Mouse (Mus musculus): ENCODE results near the gene Mapk1ip1l. TPM values are rescaled to one million over a fixed set of nuclear protein-coding genes. Genes with fewer than 3 reads are reported as not detected.
"Not testable (repeated sequence)": the region's sequence is repeated elsewhere in the genome, so short reads cannot be mapped to it uniquely, and the experiment has no call there.

The Mapk1ip1l gene
- total RNA-seq, 2 experiments from 2014 or later: 42.3 to 68.3 TPM

DNA sequence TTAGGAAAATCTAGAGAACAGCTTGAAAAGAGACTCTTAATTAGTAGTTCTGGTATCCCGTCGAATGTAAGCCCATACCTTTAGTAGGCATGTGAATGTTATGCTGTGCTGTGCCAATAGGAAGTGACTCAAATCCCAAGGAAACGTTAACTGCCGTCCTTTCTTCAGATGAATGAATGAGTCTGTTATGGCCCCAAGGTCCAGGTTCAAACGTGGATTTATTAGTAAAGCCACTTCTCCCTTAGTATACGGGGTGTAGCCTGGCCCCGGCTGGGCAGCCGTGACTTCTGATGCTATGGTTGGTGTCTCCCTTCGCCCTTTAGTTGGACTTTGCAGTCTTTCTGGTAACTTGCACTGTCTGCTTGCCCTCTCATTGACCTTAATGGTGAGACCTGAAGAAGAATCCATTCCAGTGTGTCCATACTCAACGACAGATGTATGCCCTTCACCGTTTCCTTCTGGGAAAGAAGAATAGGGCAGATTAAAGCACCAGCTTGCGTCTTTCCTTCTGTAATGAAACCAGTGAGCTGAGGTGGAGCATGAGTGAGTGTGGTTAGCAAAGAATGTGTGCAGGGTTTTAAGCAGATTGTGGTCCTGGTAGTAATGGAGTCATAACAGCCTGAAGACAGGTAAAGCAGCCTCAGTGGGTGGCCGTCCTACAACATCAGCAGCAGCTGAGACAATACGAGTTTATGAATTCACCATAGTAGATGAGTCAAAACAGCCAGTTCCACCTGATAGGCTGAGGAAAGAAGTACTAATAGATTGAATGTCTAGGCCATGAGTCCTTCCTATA is 5.0 kb downstream of the Mapk1ip1l start:
- no peak for ATAC-seq (ENCODE audit: poor library complexity, severe bottlenecking)

DNA sequence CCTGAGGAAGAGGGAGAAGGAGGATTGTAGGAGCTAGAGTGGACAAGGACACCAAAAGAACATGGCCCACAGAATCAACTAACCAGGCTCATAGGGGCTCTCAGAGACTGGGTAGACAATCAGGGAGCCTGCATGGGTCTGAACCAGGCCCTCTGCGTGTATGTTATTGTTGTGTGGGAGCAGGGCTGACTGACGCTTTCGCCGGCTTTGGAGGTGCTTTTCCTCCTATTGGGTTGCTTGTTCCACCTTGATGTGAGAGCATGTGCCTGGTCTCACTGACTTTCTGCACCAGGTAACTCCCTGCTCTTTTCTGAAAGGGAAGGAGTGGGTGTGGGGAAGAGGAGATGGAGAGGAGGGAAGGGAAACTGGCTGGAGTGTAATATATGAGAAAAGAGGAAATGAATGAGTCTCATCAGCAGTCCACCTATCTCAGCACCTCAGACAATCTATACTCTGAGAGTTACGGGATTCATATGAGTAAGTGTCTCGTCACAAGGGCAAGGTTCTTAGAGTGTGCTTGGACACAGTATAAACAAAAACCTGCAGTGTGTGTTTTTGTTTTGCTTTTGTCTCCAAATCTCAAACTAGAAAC is 6.8 kb downstream of the Mapk1ip1l start:
- ATAC-seq (ENCODE audit: poor library complexity, severe bottlenecking): peak; percentile 56; the same call in 1 of the 2 replicates

DNA sequence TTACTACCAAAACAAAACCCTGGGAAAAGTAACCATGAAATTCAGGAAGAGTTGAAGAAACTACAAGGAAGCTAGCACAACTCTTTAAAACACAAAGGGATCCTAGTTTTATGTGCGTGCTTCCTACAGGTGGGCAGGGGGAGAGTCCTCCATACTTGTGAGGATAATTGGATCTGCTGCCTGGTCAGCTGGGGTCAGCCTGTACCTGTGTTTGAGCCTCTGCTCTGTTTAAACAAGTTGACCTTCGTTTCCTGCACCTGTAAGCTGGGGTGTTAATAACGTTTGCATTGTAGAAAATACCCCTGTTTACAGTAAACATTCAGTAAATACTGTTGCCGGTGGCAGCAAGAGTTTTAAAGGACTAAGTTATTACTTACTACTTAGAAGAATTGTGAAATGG is 7.9 kb downstream of the Mapk1ip1l start:
- no peak for ATAC-seq (ENCODE audit: poor library complexity, severe bottlenecking)

DNA sequence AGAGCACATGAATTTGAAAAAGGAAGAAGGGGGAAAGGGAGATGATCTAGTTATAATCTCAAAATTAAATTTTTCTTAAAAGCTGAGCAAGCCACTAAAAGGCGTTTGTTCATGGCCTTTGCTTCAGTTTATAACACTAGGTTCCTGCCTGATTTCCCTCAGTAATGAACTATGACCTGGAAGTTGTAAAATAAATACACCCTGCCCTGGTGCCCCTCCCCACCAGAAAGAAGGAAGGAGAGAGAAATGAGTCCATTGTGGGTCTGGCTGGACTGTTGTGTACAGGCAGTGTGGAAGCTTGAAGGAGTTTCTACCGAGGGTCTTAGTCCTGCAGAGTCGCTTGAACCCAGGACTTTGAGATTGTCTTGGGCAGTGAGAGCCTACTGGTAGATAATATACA is 9.6 kb downstream of the Mapk1ip1l start:
- no peak for ATAC-seq (ENCODE audit: poor library complexity, severe bottlenecking)

DNA sequence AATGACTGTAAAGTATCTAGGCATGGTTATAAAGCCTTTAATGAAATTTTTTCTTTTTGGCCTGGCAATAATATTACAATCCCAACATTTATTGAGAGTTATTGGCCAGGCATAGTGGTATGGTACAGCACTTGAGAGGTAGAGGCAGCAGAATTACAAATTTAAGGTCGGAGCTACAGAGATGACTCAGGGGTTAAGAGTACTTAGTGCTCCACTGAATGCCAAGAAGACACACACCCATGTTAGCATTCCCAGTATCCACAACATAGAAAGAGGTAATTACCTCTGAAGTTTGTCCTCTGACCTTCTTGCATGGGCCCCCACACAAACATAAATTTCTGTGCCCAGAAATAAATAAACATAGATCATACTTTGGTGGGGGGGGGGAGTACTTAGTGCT is 11.0 kb downstream of the Mapk1ip1l start:
- no peak for ATAC-seq (ENCODE audit: poor library complexity, severe bottlenecking)

DNA sequence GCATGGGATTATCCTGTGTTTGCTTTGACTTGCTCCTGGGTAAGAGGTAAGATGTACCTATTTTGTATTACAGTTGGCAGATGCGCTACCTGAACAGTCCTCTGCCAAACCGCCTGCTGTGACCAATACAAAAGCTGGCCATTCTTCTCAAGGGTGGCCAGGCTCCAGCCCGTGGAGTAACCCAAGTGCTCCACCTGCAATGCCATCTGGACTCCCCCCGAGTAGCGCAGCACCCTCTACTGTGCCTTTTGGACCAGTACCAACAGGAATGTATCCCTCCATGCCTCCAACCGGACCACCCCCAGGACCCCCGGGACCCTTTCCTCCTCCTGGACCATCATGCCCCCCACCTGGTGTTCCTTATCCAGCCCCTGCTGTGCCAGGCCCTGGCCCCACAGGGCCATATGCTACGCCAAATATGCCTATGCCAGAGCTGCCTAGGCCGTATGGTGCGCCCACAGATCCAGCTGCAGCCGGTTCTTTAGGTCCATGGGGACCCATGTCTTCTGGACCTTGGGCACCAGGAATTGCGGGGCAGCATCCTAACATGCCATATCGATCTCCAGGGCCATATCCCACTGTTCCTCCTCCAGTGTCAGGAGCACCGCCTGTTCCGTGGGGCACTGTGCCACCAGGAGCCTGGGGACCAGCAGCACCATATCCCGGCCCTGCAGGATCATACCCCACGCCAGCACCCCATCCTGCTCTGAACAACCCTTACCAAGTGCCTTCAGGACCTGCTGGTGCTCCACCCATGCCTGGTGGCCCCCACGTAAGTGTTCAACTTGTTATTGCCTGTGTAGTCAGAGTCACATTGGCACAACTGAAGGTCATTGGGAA is 12.5 kb downstream of the Mapk1ip1l start:
- ATAC-seq (ENCODE audit: poor library complexity, severe bottlenecking): no peak

DNA sequence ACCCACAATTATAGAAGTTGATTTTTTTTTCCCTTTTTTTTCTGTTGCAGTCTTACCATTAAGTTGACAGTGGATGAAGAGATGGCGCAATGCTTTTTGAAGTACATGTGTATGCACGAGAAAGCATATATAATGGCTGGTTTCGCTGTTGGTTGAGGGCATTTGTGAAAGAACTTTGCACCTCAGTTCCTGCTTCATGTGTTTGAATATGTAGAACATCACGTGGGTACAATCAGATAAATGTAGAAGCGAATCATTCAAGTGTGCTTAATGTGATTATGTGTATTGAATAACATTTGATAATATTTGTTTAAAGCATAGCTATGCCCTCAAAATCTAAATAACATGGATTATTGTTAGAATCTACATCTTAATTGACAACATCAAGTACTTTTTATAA is 21.3 kb downstream of the Mapk1ip1l start:
- ATAC-seq (ENCODE audit: poor library complexity, severe bottlenecking): no peak

DNA sequence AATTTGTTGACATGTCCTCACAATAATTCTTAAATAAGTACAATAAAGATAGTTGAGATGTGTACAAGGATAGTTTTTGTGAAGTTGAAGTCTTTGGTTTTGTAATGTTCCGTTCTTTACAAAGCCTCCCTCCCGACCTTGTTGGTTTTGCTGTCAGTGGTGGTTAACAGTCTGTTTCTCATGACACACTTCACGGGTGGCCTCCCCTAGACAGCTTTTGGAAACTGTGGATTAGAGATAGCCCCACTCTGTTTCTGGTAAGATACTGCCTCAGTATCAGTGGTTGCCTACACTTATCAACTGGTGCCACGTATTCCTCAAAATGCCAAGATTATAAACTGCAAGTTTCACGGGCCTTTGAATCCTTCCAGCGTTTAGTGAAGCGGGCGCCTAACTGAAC is 23.5 kb downstream of the Mapk1ip1l start:
- ATAC-seq (ENCODE audit: poor library complexity, severe bottlenecking): not testable (repeated sequence)

DNA sequence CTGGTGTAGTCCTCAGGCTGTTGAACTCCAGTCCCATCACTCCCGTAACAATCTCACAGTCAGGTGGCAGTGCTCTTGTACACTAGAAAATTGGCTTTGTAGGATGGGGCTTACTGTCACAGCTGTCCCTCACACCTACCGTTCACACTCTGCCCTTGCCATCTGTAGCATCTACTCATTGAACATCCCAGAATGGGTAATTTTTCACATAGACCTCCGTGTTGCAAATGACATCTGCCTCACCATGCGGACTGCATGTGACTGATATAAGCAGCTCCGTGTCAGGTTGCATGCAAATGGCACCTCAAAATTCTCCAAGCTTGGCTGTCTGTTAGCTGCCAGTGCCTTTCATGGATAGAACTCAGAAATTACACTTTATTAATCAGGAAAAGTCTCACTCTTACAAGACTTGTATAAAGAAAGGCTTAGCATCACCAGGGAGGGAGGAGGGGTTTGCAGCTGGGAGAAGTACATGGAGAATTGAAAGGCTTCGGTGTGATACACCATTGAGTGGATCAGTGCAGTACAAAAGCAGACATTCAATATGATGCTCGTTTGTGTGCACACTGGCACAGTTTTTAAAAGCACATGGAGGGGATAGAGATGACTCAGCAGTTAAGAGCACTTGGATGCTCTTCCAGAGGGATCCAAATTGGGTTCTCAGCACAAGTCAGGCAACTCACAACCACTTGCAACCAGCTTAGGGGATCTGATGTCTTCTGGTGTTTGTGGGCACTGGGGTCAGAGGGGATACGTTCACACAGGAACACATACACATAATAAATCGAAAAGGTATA is 28.1 kb downstream of the Mapk1ip1l start:
- ATAC-seq (ENCODE audit: poor library complexity, severe bottlenecking): no peak

DNA sequence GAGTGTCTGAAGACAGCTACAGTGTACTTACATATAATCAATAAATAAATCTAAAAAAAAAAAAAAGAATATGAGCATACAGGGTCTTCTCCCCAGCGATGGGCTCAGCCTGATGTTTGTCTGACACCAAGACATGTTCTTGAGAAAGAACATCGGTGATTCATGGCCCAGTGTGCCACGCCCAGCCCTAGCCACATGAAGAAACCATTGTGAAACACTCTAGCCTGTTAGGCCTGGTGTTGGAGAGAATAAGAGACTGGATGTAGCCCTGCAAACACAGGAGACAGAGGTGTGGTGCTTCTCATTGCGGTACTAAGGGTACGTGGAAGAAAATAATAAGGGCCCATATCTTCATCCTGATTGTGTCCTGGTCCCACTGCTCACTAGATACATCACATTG is 29.3 kb downstream of the Mapk1ip1l start:
- ATAC-seq (ENCODE audit: poor library complexity, severe bottlenecking): peak; percentile 97

DNA sequence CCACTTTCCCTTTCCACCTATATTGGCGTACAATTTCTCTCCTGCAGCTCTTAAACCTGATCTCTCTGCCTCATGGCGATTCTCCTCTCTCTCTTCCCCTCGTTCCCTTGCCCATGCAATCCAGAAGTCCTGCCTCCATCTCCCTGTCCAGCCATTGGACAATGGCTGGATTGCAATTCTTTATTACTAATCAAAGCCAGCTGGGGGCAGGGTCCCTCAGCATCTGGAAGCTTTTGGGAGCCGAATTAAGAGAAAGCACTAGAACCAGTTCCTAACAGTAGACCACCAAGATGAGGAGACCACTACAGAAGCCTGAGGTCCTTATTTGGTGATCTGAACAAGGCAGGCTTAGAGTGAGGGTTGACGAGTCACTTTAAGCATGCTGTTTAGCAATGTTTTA is 33.9 kb downstream of the Mapk1ip1l start:
- ATAC-seq (ENCODE audit: poor library complexity, severe bottlenecking): no peak

DNA sequence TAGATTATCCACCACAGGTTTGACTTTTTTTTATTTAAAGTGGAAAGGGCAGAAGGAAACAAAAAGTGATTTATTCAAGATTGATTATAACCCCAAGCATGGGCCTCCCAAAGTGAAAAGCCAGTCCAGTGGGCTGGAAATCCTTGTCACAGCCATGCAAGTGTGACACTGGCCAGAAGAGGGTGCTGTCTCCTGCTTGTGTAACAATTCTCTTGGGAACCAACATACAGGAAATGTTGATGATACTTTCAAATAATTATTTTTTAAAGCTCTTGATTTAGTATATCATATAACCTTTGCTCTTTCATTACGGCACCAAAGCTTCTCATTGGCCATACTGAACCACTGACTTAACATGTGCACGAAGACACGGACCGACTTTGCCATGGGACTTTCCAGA is 36.8 kb downstream of the Mapk1ip1l start:
- peak; percentile 88 for ATAC-seq (ENCODE audit: poor library complexity, severe bottlenecking)

DNA sequence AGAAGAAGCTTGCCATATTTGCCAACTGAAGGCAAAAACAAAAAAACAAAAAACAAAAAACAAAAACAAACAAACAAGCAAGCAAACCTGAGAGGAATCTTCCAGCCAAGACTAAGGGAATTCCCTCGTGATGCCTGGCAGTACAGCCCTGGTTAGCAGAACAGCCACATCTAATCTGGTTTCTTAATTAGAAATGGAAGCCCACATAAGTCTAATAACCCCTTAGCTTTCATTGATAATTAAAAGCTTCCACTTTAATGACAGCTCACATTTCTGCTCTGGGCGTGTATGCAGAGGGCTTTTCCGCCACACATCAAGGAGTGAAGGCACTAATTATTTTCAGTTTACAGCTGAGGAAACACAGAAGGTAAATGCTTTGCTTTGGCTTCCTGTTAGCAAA is 37.2 kb downstream of the Mapk1ip1l start:
- no peak for ATAC-seq (ENCODE audit: poor library complexity, severe bottlenecking)

DNA sequence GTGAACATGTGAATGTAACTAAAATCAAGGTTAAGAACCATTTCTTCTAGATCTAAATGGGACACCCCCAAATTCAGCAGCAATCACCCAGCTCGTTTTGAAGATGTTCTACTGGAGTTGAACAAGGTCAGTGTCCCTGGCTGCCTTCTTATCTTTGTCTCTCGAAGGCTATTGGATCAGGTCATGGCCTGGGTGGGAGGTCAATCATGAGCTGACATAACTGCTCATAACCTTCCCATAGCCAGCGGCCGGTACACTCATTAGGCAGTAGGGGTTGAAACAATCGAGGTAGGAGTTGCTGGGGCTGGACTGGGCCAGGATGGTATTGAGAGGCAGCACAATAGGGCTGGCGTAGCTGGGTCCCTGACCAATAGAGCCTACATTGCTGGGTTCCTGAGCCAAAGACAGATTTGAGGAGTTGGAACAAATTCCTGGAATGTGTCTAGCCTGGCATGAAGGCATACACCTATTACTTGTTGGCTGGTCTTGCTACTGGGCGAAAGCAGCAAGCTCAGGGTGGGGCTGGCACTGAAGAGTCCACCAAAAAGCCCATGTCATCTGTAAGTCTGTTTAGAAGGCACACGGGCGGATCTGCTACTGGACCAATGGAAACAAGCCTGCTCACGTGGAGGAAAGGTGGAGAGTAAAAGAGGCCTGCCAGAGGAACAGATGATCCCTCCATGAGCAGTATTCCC is 42.3 kb downstream of the Mapk1ip1l start:
- no peak for ATAC-seq (ENCODE audit: poor library complexity, severe bottlenecking)

DNA sequence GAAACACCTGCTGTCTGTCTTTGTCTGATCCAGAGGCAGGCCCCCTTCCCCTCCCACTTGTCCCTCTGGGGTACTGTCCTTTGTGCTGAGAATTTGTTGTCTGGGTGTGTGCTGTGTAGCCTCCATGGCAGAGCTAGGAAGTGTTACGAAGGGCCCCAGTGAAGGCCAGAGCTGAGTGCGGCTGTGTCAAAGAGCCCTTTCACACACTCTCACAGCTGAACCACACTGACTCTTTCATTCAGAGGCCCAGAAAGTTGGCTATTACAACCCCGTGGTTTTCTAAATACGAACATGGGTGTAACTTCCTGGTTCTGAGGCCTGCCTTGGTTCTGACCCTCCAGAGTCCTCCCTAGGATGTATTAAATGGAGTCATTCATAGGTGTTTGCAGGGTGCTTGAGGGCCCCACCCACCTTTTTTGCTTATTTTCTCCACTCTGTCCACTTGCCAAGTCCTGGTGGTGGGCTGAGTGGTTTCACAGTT is 43.8 kb downstream of the Mapk1ip1l start:
- peak; percentile 40; the same call in 1 of the 2 replicates for ATAC-seq (ENCODE audit: poor library complexity, severe bottlenecking)

DNA sequence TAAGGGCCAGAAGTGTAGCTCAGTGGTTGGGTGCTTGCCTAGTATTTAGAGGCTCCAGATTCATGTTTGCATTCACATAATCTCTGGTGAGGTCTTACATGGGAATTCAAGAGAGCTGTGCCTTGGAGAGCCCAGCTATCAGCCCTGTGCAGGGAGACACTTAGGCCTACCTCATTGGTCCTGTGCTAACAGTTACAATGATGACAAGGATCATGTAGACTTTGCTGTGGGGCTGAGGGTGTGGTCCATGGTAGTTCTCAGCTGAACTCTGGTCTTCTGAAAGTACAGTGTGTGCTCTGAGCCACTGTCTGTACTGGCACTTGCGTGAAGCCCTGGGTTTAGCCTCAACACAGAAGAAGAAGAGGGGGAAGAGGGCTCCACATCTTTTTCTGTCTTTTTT is 48.6 kb downstream of the Mapk1ip1l start:
- no peak for ATAC-seq (ENCODE audit: poor library complexity, severe bottlenecking)

DNA sequence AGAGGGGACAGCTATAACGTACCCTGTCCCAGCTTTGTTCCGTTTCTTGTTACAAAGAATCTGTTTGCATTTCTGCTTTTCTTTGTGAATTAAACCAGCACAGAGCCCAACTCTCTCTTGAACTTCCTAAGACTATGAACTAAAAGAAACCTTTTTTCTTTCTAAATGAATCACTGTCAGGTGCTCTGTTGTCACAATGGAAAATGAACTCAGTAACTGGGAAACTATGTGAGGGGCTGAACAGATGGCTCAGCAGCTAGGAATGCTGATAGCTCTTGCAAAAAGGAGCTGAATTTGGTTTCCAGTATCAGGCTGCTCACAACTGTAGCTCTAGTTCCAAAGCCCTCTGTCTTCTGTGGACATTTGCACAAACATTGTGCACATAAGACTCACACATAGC is 52.9 kb downstream of the Mapk1ip1l start:
- ATAC-seq (ENCODE audit: poor library complexity, severe bottlenecking): no peak

DNA sequence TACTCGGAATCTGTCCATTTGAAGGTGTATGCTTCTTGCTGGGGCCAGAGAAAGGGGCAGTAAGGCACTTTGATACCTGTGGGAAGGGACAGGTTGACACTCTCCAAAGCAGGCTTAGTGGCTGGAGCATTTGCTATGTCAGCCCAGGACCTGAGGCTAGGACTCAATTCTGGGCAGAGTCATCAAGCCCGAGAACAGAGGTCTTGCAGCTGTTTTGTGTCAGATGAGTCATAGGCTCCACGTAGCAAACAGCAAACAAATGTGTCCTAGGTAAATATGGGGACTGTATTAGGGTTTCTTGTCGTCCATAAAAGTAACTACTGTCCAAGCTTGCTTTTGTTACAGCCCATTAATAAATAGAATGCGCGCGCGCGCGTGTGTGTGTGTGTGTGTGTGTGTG is 54.2 kb downstream of the Mapk1ip1l start:
- ATAC-seq (ENCODE audit: poor library complexity, severe bottlenecking): no peak

DNA sequence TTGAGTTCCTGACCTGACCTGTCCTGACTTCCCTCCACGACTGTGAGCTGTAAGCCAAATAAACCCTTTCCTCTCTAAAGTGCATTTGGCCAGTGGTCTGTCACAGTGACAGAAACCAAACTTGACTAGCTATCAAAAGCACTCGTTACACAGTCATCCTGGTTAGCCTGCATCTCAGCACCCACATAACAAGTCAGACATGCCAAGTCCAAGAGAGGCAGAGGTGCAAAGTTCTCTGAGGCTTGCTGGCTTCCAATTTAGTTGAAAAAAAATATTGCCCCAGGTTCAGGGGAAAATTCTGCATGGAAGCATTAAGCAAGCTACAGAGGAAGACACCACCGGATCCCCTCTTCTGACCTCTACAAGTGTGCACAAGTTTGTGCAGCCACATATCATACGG is 55.2 kb downstream of the Mapk1ip1l start:
- no peak for ATAC-seq (ENCODE audit: poor library complexity, severe bottlenecking)

DNA sequence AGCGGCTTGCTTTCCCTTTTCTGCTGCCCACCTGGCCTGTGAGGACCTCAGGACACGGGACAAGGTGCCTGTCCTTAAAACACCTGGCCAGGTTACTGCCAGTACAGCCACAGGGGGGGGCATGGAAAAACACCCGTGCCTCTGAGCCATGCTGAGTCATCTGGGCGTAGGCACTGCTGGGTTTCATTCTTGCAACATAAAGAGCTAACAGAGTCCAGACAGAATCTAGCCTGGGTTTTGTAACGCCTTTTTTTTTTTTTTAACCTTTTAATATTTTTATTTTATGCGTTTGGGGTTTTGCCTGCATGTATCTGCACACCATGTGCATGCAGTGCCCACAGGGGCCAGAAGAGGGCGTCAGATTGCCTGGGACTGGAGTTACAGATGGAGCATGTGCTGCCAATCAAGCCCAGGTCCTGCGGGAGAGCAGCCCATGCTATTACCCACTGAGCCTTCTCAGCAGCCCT is 56.1 kb downstream of the Mapk1ip1l start:
- peak; percentile 96 for ATAC-seq (ENCODE audit: poor library complexity, severe bottlenecking)

All from megakaryocyte, adult 5-6 weeks (primary cell).